Mouse (Mus musculus): Measurements from ENCODE around the gene Rarg.

DNA sequence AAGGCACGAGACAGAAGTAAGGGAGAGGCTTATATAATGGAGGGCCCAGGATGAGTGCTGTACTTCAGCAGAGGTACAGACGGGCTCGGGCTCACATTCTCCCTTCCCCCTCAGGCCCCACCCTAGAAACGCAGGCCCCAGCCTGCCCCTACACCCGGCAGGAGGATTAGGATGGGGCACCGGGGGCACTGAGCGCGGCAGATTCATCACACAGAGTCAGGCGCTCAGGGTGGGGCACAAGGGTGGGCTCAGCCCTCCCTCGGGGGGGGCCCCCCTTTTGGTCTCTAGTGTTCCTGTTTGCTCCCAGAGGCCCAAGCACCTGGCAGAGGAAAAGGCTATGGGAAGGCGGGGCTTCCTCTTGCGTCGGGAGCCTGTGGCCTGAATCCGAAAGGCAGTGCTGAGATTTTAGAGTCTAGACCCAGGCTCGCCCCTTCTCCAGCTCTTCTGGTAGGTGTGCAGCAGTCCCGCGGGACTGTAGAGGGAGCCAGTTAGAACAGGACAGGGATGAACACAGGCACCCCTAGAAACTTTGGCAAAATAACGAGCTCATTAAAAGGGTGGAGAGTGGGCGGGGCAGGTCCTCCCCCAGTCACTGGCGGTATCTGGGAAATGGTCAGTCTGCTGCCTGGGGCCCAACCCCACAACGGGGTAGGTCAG, 21.8 kb downstream of the Rarg start:
- no peak for TF ChIP-seq CTCF (IDR thresholded peaks at IDR 0.05; ENCODE audit: low read depth)
- no peak for TF ChIP-seq EP300 (IDR thresholded peaks at IDR 0.05; ENCODE audit: low read depth)
